Mouse (Mus musculus) C2C12 (cell line): ENCODE measurements around the gene Nprl2.

ENCODE experiments used
- CTCF ChIP-seq: IDR thresholded peaks from one replicate; pipeline ENCODE4 v1.5.1; 2011; ENCODE audit not compliant: control insufficient read depth, insufficient read depth, insufficient read length
- MYOG ChIP-seq: IDR thresholded peaks from one replicate; pipeline ENCODE4 v1.6.1; 2011; ENCODE audit not compliant: control insufficient read depth, insufficient read length; ENCODE audit errors: extremely low read depth

DNA sequence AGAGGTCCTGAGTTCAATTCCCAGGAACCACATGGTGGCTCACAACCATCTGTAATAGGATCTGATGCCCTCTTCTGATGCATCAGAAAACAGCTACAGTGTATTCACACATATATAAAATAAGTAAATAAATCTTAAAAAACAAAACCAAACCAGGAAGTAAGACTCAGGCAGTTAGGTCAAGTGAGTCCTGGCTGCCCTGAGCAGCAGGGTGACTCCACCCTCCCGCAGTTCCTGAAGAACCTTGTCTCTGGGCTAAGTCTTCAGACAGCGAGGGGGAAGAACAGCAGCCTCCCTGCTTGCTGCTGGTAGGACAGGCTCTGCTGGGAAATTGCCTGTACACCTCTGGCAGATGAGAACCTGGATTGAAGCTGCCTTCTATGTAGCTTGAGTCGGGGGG is 14.3 kb downstream of the Nprl2 start:
- TF ChIP-seq CTCF (no peak), MYOG (no peak)
